Mouse (Mus musculus): ENCODE data around the gene Parg.
A peak's percentile ranks its signal among the peaks of the same experiment; 100 is the strongest.

DNA sequence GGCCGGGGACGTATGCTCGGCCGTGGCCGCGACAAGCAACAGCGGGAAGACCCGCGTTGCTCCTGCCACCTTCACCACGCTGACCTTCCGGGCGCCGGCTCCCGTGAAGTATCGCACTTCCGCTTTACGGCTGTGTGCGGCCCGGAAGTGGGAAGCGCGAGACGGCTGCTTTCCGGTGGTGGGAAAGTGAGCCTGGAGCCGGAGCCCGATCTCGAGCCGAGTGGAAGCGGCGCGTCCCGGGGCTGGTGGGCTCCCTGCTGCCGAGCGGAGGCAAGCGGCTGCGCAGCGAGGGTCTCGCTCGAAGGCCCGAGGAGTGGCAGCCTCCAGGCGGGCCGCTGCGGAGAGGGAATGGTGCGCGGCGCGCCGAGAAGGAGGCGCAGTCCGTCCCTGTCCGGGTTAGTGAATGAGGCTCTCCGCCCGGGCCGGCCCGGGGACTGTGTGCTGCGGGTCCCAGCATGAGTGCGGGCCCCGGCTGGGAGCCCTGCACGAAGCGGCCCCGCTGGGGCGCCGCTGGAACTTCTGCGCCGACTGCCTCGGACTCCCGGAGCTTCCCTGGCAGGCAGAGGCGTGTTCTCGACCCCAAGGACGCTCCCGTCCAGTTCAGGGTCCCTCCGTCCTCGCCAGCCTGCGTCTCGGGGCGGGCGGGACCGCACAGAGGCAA lies at the start of gene Parg, which contains the start of gene Timm23:
- TF ChIP-seq BHLHE40 (IDR thresholded peaks at IDR 0.05; ENCODE audit: low read depth, low read length) (no peak), USF1 (IDR thresholded peaks at IDR 0.05; ENCODE audit: low read depth, low read length) (no peak), CTCF (conservative IDR thresholded peaks at IDR 0.05 in 1 of 2, IDR thresholded peaks at IDR 0.05 in 1 of 2; ENCODE audit: low read depth in 2 of 2, low read length in 2 of 2) (no peak), ZC3H11A (IDR thresholded peaks at IDR 0.05; ENCODE audit: low read depth, low read length) (no peak), GABPA (IDR thresholded peaks at IDR 0.05; ENCODE audit: insufficient replicate concordance, low read depth, low read length) (no peak; the same call in 1 of the 2 replicates), MEF2A (IDR thresholded peaks at IDR 0.05; ENCODE audit: borderline replicate concordance, low read depth, low read length) (no peak), SIN3A (IDR thresholded peaks at IDR 0.05; ENCODE audit: low read length) (peak; percentile 85), MAFK (IDR thresholded peaks at IDR 0.05; ENCODE audit: insufficient replicate concordance, low read length) (no peak), USF2 (conservative IDR thresholded peaks at IDR 0.05; ENCODE audit: low read depth, low read length) (no peak), RAD21 (IDR thresholded peaks at IDR 0.05; ENCODE audit: low read depth, low read length) (no peak), EP300 (IDR thresholded peaks at IDR 0.05; ENCODE audit: low read length) (no peak), TBP (conservative IDR thresholded peaks at IDR 0.05; ENCODE audit: low read depth, low read length) (0 out of 2 replicates have a peak, but pooled peaks have one; percentile 12), CHD2 (IDR thresholded peaks at IDR 0.05; ENCODE audit: low read length) (no peak), POLR2A (IDR thresholded peaks at IDR 0.05; ENCODE audit: low read depth, low read length) (peak; percentile 82)
